Mouse (Mus musculus): Measurements from ENCODE around the gene Tmem190. TPM values are rescaled to one million over a fixed set of nuclear protein-coding genes. Genes with fewer than 3 reads are reported as not detected.

Gene Tmem190
- polyA plus RNA-seq, 1 experiment from 2014 or later, result 0.70 TPM

GRCm38 (mm10) chr7:4779921-4780320, 2.8 kb upstream of the Tmem190 start:
- H3K4me2 ChIP-seq (ENCODE audit: low read length), result no peak overlapping the region
- no peak overlapping the region for H3K4me3 ChIP-seq (replicated peaks; ENCODE audit: low read depth, low read length)
- TF ChIP-seq CTCF (IDR thresholded peaks at IDR 0.05; ENCODE audit: low read depth), result no peak
- no peak for DNase-seq (ENCODE audit: low spot score)
- no peaks in the 10 kb centered on the region for H3K36me3 ChIP-seq (ENCODE audit: insufficient read depth, low read length)
- no peak overlapping the region for H3K27ac ChIP-seq
- peaks cover 20% of the 10 kb centered on the region for H3K27me3 ChIP-seq (ENCODE audit: insufficient read depth, low read length)
- no peaks in the 10 kb centered on the region for H3K9me3 ChIP-seq (replicated peaks; ENCODE audit: low read length)
- no peak for ATAC-seq (replicated peaks; ENCODE audit: low FRiP score, low read depth)
- 30% methylated on average over 5 of the region's 5 CpGs for WGBS
- H3K4me1 ChIP-seq (replicated peaks; ENCODE audit: insufficient read depth, low read length), result no peaks in the 10 kb centered on the region; the same call in 1 of the 2 replicates
- no peak overlapping the region for H3K9ac ChIP-seq (ENCODE audit: low read depth, low read length)

GRCm38 (mm10) chr7:4782130-4782529, 607 bp upstream of the Tmem190 start:
- no peak for TF ChIP-seq CTCF (IDR thresholded peaks at IDR 0.05; ENCODE audit: low read depth)
- WGBS, result 54% methylated on average over 3 of the region's 3 CpGs
- H3K9ac ChIP-seq (ENCODE audit: low read depth, low read length), result no peak overlapping the region

GRCm38 (mm10) chr7:4783667-4784268, 1.0 kb downstream of the Tmem190 start:
- 79% methylated on average over 14 of the region's 14 CpGs for WGBS

More at GRCm38 (mm10) chr7:4782130-4782529, 607 bp upstream of the Tmem190 start:
- Histone ChIP-seq H3K36me3 (ENCODE audit: insufficient read depth, low read length) (no peaks in the 10 kb centered on the region), H3K4me1 (replicated peaks; ENCODE audit: insufficient read depth, low read length) (no peaks in the 10 kb centered on the region; the same call in 1 of the 2 replicates), H3K27ac (no peak overlapping the region), H3K27me3 (ENCODE audit: insufficient read depth, low read length) (peaks cover 9% of the 10 kb centered on the region; the same call in 1 of the 2 replicates), H3K4me2 (ENCODE audit: low read length) (no peak overlapping the region), H3K4me3 (replicated peaks; ENCODE audit: low read depth, low read length) (no peak overlapping the region), H3K9me3 (replicated peaks; ENCODE audit: low read length) (no peaks in the 10 kb centered on the region)
- no peak for ATAC-seq (replicated peaks; ENCODE audit: low FRiP score, low read depth)
- no peak for DNase-seq (ENCODE audit: low spot score)

DNA sequence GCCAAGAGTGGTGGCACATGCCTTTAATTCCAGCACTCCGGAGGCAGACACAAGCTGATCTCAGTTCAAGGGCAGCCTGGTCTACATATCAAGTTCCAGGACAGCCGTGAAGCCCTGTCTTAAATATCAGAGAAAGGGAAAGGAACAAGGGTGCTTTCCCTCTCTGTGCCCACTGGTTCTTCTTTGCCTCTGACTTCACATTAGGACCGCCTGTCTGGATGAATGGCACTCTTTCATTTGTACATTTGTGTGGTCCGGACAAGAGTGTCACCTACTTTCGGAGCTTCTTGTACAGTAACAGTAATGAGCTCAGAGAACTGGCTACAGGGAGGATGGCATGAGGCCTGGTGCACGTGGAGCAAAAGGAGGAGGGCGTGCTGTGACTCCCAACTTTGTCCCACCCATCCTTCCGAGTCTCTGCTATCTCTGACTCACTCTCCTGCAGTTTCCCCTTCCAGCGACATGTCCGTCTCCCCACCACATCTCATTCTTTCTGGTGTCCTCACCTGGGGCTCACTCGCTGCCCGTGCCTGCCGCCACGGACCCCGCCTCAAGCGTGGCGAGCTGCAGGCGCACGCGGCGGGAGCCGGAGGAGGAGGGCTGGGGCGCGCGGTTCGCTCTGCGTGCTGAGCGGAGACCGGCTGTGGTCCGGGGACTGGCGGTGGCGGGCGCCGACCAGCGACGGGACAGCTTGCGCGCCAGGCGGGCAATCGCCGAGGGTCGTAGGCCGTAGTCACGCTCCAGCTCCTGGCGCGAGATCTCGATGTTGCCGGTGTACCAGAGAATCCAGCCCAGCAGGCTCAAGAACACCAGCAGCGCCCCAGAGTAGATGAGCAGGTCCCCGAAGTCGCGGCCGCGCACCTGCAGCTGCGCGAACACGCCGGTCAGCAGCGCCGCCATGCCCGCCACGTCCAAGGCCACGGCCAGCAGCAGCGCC, 6.0 kb downstream of the Tmem190 start:
- H3K9me3 ChIP-seq (replicated peaks; ENCODE audit: low read length), result no peaks in the 10 kb centered on the region
- peaks cover 2% of the 10 kb centered on the region; the same call in 1 of the 2 replicates for H3K36me3 ChIP-seq (ENCODE audit: insufficient read depth, low read length)
- WGBS, result 2% methylated on average over 64 of the region's 64 CpGs
- peak; percentile 74 for DNase-seq (ENCODE audit: low spot score)
- peak overlapping the region; percentile 81 for H3K9ac ChIP-seq (ENCODE audit: low read depth, low read length)
- H3K4me1 ChIP-seq (replicated peaks; ENCODE audit: insufficient read depth, low read length), result peaks cover 2% of the 10 kb centered on the region; the same call in 1 of the 2 replicates
- H3K27ac ChIP-seq, result peak overlapping the region; percentile 87
- peak overlapping the region; percentile 94 for H3K4me2 ChIP-seq (ENCODE audit: low read length)
- ATAC-seq (replicated peaks; ENCODE audit: low FRiP score, low read depth), result peak; percentile 60
- peak overlapping the region; percentile 57 for H3K4me3 ChIP-seq (replicated peaks; ENCODE audit: low read depth, low read length)
- no peaks in the 10 kb centered on the region for H3K27me3 ChIP-seq (ENCODE audit: insufficient read depth, low read length)
- TF ChIP-seq CTCF (IDR thresholded peaks at IDR 0.05; ENCODE audit: low read depth), result peak; percentile 44; the same call in 1 of the 2 replicates

More at GRCm38 (mm10) chr7:4783667-4784268, 1.0 kb downstream of the Tmem190 start:
- TF ChIP-seq CTCF (IDR thresholded peaks at IDR 0.05; ENCODE audit: low read depth), result no peak
- Histone ChIP-seq H3K27me3 (ENCODE audit: insufficient read depth, low read length) (no peaks in the 10 kb centered on the region), H3K9me3 (replicated peaks; ENCODE audit: low read length) (no peaks in the 10 kb centered on the region), H3K4me2 (ENCODE audit: low read length) (no peak overlapping the region), H3K27ac (no peak overlapping the region), H3K9ac (ENCODE audit: low read depth, low read length) (no peak overlapping the region), H3K4me1 (replicated peaks; ENCODE audit: insufficient read depth, low read length) (no peaks in the 10 kb centered on the region; the same call in 1 of the 2 replicates), H3K4me3 (replicated peaks; ENCODE audit: low read depth, low read length) (no peak overlapping the region), H3K36me3 (ENCODE audit: insufficient read depth, low read length) (no peaks in the 10 kb centered on the region)
- DNase-seq (ENCODE audit: low spot score) (no peak), ATAC-seq (replicated peaks; ENCODE audit: low FRiP score, low read depth) (no peak)

GRCm38 (mm10) chr7:4789436-4789935, 6.7 kb downstream of the Tmem190 start, which contains the start of gene Tmem238:
Tmem238 (minus strand) TSS chr7:4789656.
- H3K36me3 ChIP-seq (ENCODE audit: insufficient read depth, low read length), result peaks cover 9% of the 10 kb centered on the region
- H3K9me3 ChIP-seq (replicated peaks; ENCODE audit: low read length), result no peaks in the 10 kb centered on the region
- peak within 1 kb of the TSS; percentile 87 for H3K27ac ChIP-seq
- H3K27me3 ChIP-seq (ENCODE audit: insufficient read depth, low read length), result no peaks in the 10 kb centered on the region
- ATAC-seq (replicated peaks; ENCODE audit: low FRiP score, low read depth), result peak; percentile 43
- peak within 1 kb of the TSS; percentile 81 for H3K9ac ChIP-seq (ENCODE audit: low read depth, low read length)
- DNase-seq (ENCODE audit: low spot score), result peak; percentile 37
- H3K4me3 ChIP-seq (replicated peaks; ENCODE audit: low read depth, low read length), result peak within 1 kb of the TSS; percentile 57
- WGBS, result 6% methylated on average over 40 of the region's 40 CpGs
- H3K4me2 ChIP-seq (ENCODE audit: low read length), result peak within 1 kb of the TSS; percentile 94
- H3K4me1 ChIP-seq (replicated peaks; ENCODE audit: insufficient read depth, low read length), result peaks cover 8% of the 10 kb centered on the region; the same call in 1 of the 2 replicates
- TF ChIP-seq CTCF (IDR thresholded peaks at IDR 0.05; ENCODE audit: low read depth), result no peak

All from kidney, postnatal 0 days (tissue).